Mouse (Mus musculus) adrenal gland, postnatal 10 days (tissue): ENCODE data around the gene Ckm. TPM values are rescaled to one million over a fixed set of nuclear protein-coding genes. Genes with fewer than 3 reads are reported as not detected.

Experiments
- DNase-seq: peaks from one replicate; pipeline ENCODE4 v3.0.0; 2021; ENCODE audit warnings: mixed read lengths
- long read RNA-seq, 2 experiments: library from polyadenylated mRNA; stranded (forward); transcript quantifications; one replicate each; pipeline ENCODE4 v2.0.0; 2021
- total RNA-seq, 2 experiments: library from RNA; stranded (reverse); gene quantifications; 2 replicates each; pipeline ENCODE4 v1.2.3; 2021

Gene Ckm
- total RNA-seq: 100 to 1,000 TPM; 346 to 973 TPM
- long read RNA-seq, experiment 1, transcript Ckm-203 (8 exons, 2,742 nt): major isoform, 959 of 1,023 reads
- long read RNA-seq, experiment 1, partial matches to known transcripts: 53 of 1,023 reads
- long read RNA-seq, experiment 1, other reads (novel, unspliced or antisense): 11 of 1,023 reads
- long read RNA-seq, experiment 2, transcript Ckm-203 (8 exons, 2,742 nt): major isoform, 693 of 768 reads
- long read RNA-seq, experiment 2, partial matches to known transcripts: 71 of 768 reads
- long read RNA-seq, experiment 2, other reads (novel, unspliced or antisense): 4 of 768 reads

GRCm38 (mm10) chr7:19404476-19404875 lies at the start of gene Ckm:
TSS of gene Ckm (plus strand) at chr7:19404776.
- DNase-seq: no peak

- DNase-seq: no peak
Measured at GRCm38 (mm10) chr7:19354991-19355390, 49.6 kb upstream of the Ckm start.

- no peak for DNase-seq
Measured at GRCm38 (mm10) chr7:19356311-19356710, 48.3 kb upstream of the Ckm start.

GRCm38 (mm10) chr7:19357381-19358375 lies 46.9 kb upstream of the Ckm start:
- DNase-seq: no peak

- no peak for DNase-seq
Measured at GRCm38 (mm10) chr7:19358634-19359033, 45.9 kb upstream of the Ckm start.

GRCm38 (mm10) chr7:19359299-19359891 lies 45.2 kb upstream of the Ckm start, which contains the start of the genes Cd3eap and Ppp1r13l:
TSS of gene Cd3eap (minus strand) at chr7:19359483.
TSS of gene Ppp1r13l (plus strand) at chr7:19359749.
- DNase-seq: peak; percentile 91

- DNase-seq: peak; percentile 77
Measured at GRCm38 (mm10) chr7:19359892-19360641, 44.5 kb upstream of the Ckm start.

- peak; percentile 93 for DNase-seq
Measured at GRCm38 (mm10) chr7:19360944-19361343, 43.6 kb upstream of the Ckm start.

- peak; percentile 87 for DNase-seq
Measured at GRCm38 (mm10) chr7:19361720-19362119, 42.9 kb upstream of the Ckm start.

GRCm38 (mm10) chr7:19362276-19362675 lies 42.3 kb upstream of the Ckm start:
- no peak for DNase-seq

- peak; percentile 85 for DNase-seq
Measured at GRCm38 (mm10) chr7:19363881-19364280, 40.7 kb upstream of the Ckm start.

GRCm38 (mm10) chr7:19365376-19365775 lies 39.2 kb upstream of the Ckm start:
- DNase-seq: no peak

- DNase-seq: peak; percentile 79
Measured at GRCm38 (mm10) chr7:19368380-19368779, 36.2 kb upstream of the Ckm start.

- DNase-seq: peak; percentile 81
Measured at GRCm38 (mm10) chr7:19369823-19370425, 34.7 kb upstream of the Ckm start.

- DNase-seq: no peak
Measured at GRCm38 (mm10) chr7:19373367-19373766, 31.2 kb upstream of the Ckm start.

GRCm38 (mm10) chr7:19375368-19375767 lies 29.2 kb upstream of the Ckm start:
- no peak for DNase-seq

- no peak for DNase-seq
Measured at GRCm38 (mm10) chr7:19376019-19376418, 28.6 kb upstream of the Ckm start.

- DNase-seq: no peak
Measured at GRCm38 (mm10) chr7:19378049-19378448, 26.5 kb upstream of the Ckm start.

- DNase-seq: peak; percentile 99
Measured at GRCm38 (mm10) chr7:19381377-19382165, 23.0 kb upstream of the Ckm start, which contains the start of gene Ercc2. TSS of gene Ercc2 (plus strand) at chr7:19382010.

- DNase-seq: peak; percentile 55
Measured at GRCm38 (mm10) chr7:19382166-19382541, 22.4 kb upstream of the Ckm start.
